Mouse (Mus musculus): ENCODE measurements at regions not wholly inside any gene's neighbourhood (a gene's known extent, or its start where the extent isn't known, plus 50 kb on each side); places are given as distances from the start of the nearest gene placed in this dataset.

DNA sequence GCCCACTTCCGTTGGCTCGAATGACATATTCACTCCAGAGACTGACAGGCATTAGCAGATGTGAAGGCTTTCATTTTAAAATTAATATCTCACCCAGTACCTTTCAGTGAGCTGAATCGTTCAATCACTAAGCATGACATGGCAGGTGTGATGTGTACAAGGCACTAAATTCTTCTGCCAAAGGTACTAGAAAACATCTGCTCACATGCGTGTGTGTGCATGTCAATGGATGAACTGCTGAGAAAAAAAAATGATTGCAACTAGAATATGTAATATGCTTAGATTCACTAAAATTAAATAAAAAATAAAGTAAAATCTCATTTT lies 191.6 kb upstream of the Mageb18 start:
- DNase-seq (ENCODE audit: low spot score in 2 of 2) = no peak

DNA sequence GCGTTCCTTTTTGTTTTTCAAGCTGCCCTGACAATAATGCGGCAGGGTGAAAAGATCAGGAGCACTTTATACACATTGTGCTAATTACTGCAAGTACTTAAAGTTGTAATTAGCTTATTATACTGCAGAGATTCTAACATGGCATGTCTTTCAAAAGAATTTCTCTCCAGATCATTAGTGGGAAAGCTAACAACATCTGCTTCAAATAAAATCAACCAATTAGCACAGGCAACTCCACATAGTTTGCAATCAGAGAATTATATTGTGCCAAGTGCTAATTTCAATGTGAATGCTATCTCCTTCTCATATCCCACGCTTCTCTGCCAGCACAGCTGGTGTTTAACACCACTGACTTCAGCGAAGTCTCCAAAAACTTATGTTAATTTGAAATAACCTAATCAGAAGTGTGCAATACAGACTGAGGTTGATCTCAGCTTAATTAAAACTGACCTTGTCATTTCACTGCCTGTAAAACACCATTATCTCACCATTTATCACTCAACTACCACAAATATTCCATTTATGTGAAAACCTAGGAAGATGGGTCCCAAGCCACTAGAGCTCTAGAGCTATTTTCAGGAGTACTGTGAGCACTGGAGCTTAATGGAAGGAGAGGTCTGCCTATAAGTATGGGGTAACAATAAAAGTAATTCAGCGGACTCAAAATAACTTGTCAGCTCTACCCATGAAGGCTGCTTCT lies 191.1 kb upstream of the Mageb18 start:
- peak in 1 of 2 experiments; percentile 13 for DNase-seq (ENCODE audit: low spot score in 2 of 2)

DNA sequence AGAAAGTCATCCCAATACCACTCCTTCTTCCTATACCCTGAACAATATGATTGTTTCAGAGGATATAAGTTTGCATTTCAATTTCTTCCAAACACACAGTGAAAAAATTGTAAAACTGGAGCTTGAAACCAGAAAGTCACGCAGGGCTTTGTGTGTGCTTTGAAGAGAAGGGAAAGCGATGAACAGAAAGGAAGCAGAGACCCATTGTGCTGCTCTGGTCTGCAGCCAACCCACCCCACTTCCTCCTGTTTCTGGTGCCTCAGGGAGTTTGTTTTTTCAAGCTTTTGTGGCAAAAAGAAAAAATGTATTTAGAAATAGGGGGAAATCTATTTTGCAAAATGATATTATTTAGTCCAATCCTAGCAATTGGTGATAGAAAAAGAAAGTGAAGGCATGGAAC lies 187.4 kb upstream of the Mageb18 start:
- no peak for DNase-seq (ENCODE audit: low spot score in 2 of 2)

DNA sequence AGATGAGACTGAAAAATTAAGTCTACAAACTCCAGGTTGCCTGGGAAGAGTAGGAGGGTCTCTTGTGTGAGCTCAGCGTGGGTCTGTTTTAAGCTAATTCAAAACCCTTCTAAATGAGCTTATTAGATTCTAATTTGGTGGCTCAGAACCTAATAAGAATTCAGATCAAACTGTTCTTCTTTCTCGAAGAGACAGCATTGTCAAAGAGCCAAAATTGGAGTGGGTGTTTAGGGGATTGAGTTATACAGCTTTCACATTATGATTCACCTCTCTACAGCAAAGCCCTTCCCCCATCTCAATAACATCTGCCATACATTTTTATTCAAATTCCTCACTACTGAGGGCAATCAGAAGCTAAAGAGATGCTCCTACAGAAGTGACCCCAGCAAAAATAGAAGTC lies 140.7 kb upstream of the Mageb18 start:
- no peak for DNase-seq (ENCODE audit: low spot score in 2 of 2)

DNA sequence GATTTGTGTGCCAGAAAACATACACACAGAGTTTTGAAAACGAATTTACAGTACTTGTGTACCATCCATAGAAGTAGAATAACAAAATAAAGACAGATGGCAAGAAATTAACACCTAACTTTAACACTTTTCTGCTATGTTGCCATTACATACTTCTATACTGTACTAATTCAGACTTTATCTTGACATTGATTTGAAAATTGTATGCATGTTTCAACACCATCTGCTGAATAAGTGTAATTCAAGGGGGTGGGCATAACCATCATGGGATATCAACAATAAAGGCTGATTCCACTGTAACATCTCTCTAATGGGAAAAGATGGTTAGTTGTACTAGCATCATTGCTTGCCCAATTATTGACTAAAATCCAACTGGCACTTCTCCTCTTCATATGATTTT lies 110.9 kb upstream of the Mageb18 start:
- no peak for DNase-seq (ENCODE audit: low spot score in 2 of 2)

DNA sequence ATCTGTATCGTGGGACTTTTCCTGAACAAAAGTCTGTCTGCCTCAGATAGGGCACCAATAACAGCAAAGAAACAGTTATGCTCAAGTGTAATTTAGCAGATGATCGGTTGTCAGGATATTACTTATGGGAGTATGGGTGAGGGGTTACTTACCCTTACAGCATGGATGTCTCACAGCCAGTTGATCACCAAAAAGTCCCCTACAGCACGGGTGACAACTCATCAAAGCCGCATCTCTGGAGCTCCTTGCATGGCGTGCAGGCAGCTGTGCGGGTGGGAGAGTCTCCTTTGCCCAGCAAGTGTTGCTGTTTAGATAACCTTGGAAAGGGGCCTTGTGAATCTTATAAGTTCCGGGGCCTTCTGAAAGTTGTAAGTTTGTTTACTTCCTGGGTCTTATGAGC lies 80.4 kb upstream of the Mageb18 start:
- no peak for DNase-seq (ENCODE audit: low spot score in 2 of 2)

DNA sequence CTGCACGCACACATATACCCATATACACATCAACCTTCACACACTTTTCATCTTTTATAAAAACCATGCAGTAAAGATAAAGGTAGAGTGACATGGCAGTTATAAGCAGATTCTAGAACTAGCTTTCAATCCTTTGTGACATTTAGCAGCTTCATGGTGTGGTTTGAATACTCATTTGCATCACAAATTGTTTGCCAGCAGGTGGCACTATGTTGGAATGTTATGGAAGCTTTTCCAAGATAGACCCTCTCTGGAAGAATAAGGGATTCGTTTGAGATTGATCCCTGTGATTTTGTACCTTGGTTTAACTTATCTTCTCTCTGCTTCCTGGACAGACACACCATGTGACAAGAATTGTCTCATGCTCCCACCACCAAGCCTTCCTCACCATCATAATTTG lies 61.8 kb upstream of the Mageb18 start:
- DNase-seq (ENCODE audit: low spot score in 2 of 2) = no peak

Data from layer of hippocampus, postnatal 14 days (tissue).